Mouse (Mus musculus): ENCODE measurements around the gene 3110070M22Rik.
"Not testable (repeated sequence)": the region's sequence is repeated elsewhere in the genome, so short reads cannot be mapped to it uniquely, and the experiment has no call there.

The 3110070M22Rik gene

GRCm38 (mm10) chr13:119487880-119488580 is at the start of gene 3110070M22Rik, which contains the start of gene Tmem267:
3110070M22Rik (minus strand) TSS chr13:119488383.
Tmem267 (plus strand) TSS chr13:119488039.
- peak; percentile 88 for DNase-seq

- DNase-seq, result not testable (repeated sequence)
These were observed 6.8 kb upstream of the 3110070M22Rik start for GRCm38 (mm10) chr13:119494938-119495337.

DNA sequence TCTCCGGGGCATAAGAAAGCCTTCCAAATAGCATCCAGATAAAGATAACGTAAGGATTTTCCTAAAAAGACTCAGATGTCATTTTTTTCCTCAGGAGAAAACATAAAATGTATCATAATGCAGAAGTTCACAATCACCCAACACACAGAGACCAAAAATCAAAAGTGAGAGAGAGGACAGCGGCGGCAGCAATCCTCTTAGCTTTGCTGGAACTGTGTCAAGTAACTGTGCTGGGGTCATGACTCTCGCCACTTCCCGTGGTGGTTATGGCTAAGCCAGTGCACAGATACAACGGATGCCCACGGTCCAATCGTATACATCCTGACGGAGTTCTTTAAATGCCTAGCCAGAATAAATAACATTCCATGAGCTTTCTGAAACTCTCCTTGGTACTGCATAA is 3.9 kb upstream of the 3110070M22Rik start:
- not testable (repeated sequence) for DNase-seq

- peak; percentile 34 for DNase-seq
These were observed 829 bp downstream of the 3110070M22Rik start for GRCm38 (mm10) chr13:119487354-119487753.

DNA sequence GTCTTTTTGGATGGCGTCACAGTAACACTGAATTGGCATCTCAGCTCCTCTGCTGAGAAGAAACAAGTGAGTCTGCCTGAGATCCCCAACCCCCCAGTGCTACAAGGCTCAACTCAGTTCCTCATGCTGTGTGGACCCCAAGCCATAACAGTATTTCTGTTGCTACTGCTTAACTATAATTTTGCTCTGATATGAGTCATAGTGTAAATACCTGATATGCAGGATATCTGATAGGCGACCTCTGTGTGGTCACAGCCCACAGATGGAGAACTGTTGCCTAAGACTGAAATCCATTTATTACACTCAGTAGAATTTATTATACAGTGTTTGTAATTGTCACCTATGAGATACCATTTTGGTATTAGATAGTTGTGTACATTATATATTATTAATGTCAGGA is 10.4 kb downstream of the 3110070M22Rik start:
- no peak for DNase-seq

DNA sequence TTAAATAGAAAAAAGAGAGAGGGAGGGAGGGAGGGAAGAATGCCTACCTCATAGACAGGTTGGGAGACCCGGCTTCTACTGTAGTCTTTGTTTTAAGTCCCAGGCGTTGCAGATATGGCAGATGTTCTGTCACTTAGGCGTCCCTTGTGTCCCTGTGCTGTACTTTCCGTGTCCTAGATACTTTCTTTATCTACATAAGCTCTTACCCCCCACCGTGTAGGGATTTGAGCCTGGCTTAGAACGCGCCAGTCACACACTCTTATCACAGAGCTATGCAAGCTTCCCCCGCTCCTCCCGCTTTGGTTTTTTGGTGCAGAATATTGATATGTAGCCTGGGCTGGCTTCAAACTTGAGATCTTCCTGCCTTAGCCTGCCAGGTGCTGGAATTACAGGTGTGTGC is 11.6 kb downstream of the 3110070M22Rik start:
- no peak for DNase-seq

DNA sequence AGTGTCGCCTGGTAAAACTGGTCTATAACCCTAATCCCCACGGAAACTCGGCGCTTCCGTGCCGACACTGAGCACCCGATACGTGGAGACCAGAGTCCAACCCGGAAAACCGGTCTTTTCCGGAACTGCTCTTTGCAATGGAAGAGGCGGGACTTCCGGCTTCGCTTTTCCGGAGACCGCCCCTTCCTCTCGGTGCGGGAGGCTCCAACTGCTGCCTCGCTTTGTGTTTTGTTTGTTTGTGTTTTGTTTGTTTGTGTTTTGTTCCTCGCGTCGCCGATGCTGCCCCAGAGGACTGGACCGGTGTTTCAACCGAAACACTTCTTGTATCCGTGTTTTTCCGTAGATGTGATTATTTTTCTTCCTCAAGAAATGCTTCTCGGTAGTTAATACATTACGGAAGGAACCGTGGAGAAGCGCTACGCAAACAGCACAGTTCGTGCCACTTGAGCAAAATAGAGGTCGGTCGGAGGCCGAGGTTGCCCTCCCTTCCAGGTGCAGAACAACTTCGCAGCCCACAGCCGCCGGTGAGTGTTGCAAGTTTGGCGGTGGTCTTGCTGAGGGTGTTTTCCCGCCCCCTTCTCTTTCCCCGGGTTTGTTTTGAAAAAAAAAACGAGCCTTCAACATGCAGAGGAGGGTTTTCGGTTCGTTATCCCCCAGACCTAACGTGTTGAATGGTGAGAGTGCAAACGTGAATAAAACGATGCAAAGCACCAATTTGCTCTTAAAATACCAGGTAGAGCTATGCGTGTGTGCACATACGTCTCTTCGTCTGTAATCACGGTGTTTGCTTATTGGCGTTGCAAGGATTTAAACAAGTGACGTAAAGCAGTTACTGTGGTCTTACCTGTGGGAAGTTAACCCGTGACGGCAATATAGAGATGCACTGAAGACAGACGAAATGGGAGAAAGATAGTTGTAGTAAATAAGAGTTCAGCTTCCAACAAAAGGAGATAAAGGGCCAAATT is 25.3 kb downstream of the 3110070M22Rik start, which contains the start of gene 4833420G17Rik:
4833420G17Rik (plus strand) TSS at position 173 of the 965 bp plus-strand sequence.
- DNase-seq, result peak; percentile 86

GRCm38 (mm10) chr13:119461900-119462595 is 26.1 kb downstream of the 3110070M22Rik start:
- DNase-seq, result peak; percentile 25

DNA sequence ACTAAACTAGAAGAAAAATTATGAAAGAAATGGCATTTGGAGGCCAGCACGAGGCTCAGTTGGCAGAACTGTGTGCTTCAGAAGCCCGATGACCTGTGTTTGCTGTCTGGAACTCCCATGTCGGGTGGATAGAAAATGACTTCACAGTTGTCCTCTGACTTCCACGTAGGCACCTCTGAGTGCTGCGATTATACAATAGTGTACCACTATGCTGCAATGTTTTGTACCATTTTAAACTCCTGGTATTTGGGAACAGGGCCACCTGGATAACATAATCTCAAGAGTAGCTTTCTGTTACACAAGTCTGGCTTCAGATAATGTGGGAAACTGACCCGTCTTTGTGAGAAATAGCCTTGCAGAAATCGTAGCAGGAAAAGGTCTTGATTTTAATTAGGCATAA is 31.8 kb downstream of the 3110070M22Rik start:
- no peak for DNase-seq

GRCm38 (mm10) chr13:119455082-119455481 is 33.1 kb downstream of the 3110070M22Rik start:
- DNase-seq, result no peak

- DNase-seq, result no peak
These were observed 34.6 kb downstream of the 3110070M22Rik start for GRCm38 (mm10) chr13:119453563-119453962.

- DNase-seq, result no peak
These were observed 45.9 kb downstream of the 3110070M22Rik start for GRCm38 (mm10) chr13:119442244-119442643.

Data from cerebellum, adult 9-11 months (tissue).